Mouse (Mus musculus) intestine, postnatal 0 days (tissue): ENCODE data around the gene Tbx2. TPM values are rescaled to one million over a fixed set of nuclear protein-coding genes. Genes with fewer than 3 reads are reported as not detected.

Experiments used
- ATAC-seq: fragments of 200-750 bp; cut with Nextera tagmentation; 2 replicates; pipeline ENCODE4 v1.8.0; 2017; ENCODE audit warnings: mild to moderate bottlenecking, moderate TSS enrichment, moderate library complexity
- H3K27ac ChIP-seq: fragments of 300-500 bp; sonication (generic); 2 replicates; pipeline ENCODE4 v1.5.1; 2014; ENCODE audit warnings: mild to moderate bottlenecking, low read depth, low read length, moderate library complexity
- H3K27me3 ChIP-seq: fragments of 300-500 bp; sonication (generic); replicated peaks from 2 replicates; pipeline ENCODE4 v1.6.1; 2014; ENCODE audit warnings: low read length, mixed read lengths; ENCODE audit not compliant: control insufficient read depth, insufficient read depth
- H3K36me3 ChIP-seq: fragments of 300-500 bp; sonication (generic); 2 replicates; pipeline ENCODE4 v1.6.1; 2014; ENCODE audit warnings: mild to moderate bottlenecking, moderate library complexity; ENCODE audit not compliant: control insufficient read depth, insufficient read depth
- H3K4me1 ChIP-seq: fragments of 300-500 bp; sonication (generic); replicated peaks from 2 replicates; pipeline ENCODE4 v1.6.1; 2014; ENCODE audit warnings: antibody characterized with exemption, low read length, mixed read lengths; ENCODE audit not compliant: control insufficient read depth, insufficient read depth
- H3K4me2 ChIP-seq: fragments of 300-500 bp; sonication (generic); replicated peaks from 2 replicates; pipeline ENCODE4 v1.6.1; 2014; ENCODE audit warnings: low read depth, mild to moderate bottlenecking, moderate library complexity
- H3K4me3 ChIP-seq: fragments of 300-500 bp; sonication (generic); 2 replicates; pipeline ENCODE4 v1.5.1; 2014; ENCODE audit warnings: low read depth, low read length
- H3K9ac ChIP-seq: fragments of 300-500 bp; sonication (generic); 2 replicates; pipeline ENCODE4 v1.6.1; 2014; ENCODE audit warnings: mild to moderate bottlenecking, low read depth, low read length
- H3K9me3 ChIP-seq: fragments of 300-500 bp; sonication (generic); 2 replicates; pipeline ENCODE4 v1.6.1; 2016; ENCODE audit warnings: mixed run types; ENCODE audit not compliant: control insufficient read depth
- CTCF ChIP-seq: sonication (generic); IDR thresholded peaks from 2 replicates; pipeline ENCODE4 v1.5.1; 2016; ENCODE audit warnings: low read depth, mild to moderate bottlenecking, control low read depth, antibody characterized with exemption, moderate library complexity
- WGBS: fragments of 180-500 bp; shearing (Covaris S2); extraction: QIAGEN DNeasy Blood & Tissue Kit; methylation state at CpG from one replicate; pipeline ENCODE4 v1.1.7; 2014; 5-methylcytosine and 5-hydroxymethylcytosine counted together
- polyA plus RNA-seq: library from polyadenylated mRNA; unstranded; fragments of >200 nt; fragmentation: Nextera tagmentation; extraction: Ambion mirVana; gene quantifications from 2 replicates; pipeline ENCODE4 v1.2.1, GENCODE M21; 2015

Gene Tbx2
- polyA plus RNA-seq, 1 experiment from 2014 or later: 3.0 TPM

- Histone ChIP-seq H3K27me3 (no peaks in the 10 kb centered on the region), H3K9me3 (no peaks in the 10 kb centered on the region), H3K36me3 (no peaks in the 10 kb centered on the region), H3K9ac (no peak overlapping the region), H3K4me3 (no peak overlapping the region), H3K4me1 (no peaks in the 10 kb centered on the region), H3K27ac (no peak overlapping the region), H3K4me2 (no peak overlapping the region)
- no peak for ATAC-seq
- no peak for TF ChIP-seq CTCF
- 42% methylated on average over 6 of the region's 6 CpGs for whole genome bisulfite sequencing
These were observed 25.8 kb downstream of the Tbx2 start for GRCm38 (mm10) chr11:85857997-85858698.

GRCm38 (mm10) chr11:85864363-85864762 is 32.0 kb downstream of the Tbx2 start:
- ATAC-seq: no peak
- H3K9ac ChIP-seq: no peak overlapping the region
- TF ChIP-seq CTCF: peak; percentile 58
- H3K9me3 ChIP-seq: no peaks in the 10 kb centered on the region
- H3K27me3 ChIP-seq: no peaks in the 10 kb centered on the region
- H3K4me3 ChIP-seq: no peak overlapping the region
- no peak overlapping the region for H3K27ac ChIP-seq
- WGBS: 43% methylated on average over 7 of the region's 7 CpGs
- no peaks in the 10 kb centered on the region for H3K4me1 ChIP-seq
- H3K4me2 ChIP-seq: no peak overlapping the region
- H3K36me3 ChIP-seq: no peaks in the 10 kb centered on the region

DNA sequence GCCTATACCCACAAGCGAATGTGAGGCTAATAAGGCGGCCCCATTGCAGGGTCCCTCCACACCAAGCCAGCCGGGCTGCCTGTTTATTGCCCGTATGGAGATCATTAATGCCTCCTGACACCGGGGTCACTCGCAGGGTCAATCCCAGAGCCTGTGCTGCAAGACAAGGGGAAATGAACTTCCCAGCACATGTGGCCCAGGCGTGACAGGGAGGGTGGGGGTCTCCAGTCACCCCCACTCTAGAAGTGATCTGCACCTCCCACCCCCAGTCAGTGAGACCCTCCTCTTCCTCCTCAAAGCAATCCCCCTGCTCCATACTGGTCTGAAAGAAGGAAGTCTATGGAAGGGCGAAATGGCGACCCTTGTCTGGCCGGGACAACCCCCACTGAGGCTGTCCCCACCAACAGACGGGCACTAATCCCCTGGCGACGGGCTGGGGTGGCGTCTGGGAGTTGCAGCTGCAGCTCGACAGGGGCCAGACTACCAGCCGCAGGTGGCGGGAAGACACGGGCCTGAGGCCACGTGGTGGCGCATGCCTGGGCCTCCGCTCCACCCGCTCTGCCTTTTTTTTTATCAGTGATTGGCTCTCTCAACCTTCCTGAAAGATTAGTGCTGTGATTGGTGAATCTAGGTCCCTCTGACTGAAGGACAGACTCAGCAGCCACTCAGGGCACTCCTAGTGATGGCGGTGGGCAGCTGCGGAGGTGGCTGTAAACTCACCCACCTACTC is 43.9 kb downstream of the Tbx2 start:
- 0 out of 2 replicates have a peak, but pooled peaks cover 2% of the 10 kb centered on the region for H3K27me3 ChIP-seq
- no peak overlapping the region for H3K27ac ChIP-seq
- H3K4me1 ChIP-seq: no peaks in the 10 kb centered on the region
- no peaks in the 10 kb centered on the region for H3K9me3 ChIP-seq
- 69% methylated on average over 24 of the region's 24 CpGs for WGBS
- H3K36me3 ChIP-seq: no peaks in the 10 kb centered on the region
- TF ChIP-seq CTCF: no peak
- no peak for ATAC-seq
- no peak overlapping the region for H3K4me2 ChIP-seq
- no peak overlapping the region for H3K9ac ChIP-seq
- no peak overlapping the region for H3K4me3 ChIP-seq

GRCm38 (mm10) chr11:85884498-85884897 is 52.1 kb downstream of the Tbx2 start:
- no peak for TF ChIP-seq CTCF
- H3K4me1 ChIP-seq: no peaks in the 10 kb centered on the region
- H3K27ac ChIP-seq: no peak overlapping the region
- H3K36me3 ChIP-seq: no peaks in the 10 kb centered on the region
- no peak for ATAC-seq
- H3K9ac ChIP-seq: no peak overlapping the region
- WGBS: 81% methylated on average over 4 of the region's 4 CpGs
- peaks cover 63% of the 10 kb centered on the region for H3K27me3 ChIP-seq
- H3K9me3 ChIP-seq: no peaks in the 10 kb centered on the region
- no peak overlapping the region for H3K4me2 ChIP-seq
- no peak overlapping the region for H3K4me3 ChIP-seq

GRCm38 (mm10) chr11:85885665-85886428 is 53.5 kb downstream of the Tbx2 start, which contains the start of gene Tbx4:
Gene Tbx4, plus strand, starts transcription at chr11:85886422.
- no peaks in the 10 kb centered on the region for H3K4me1 ChIP-seq
- H3K27me3 ChIP-seq: peaks cover 76% of the 10 kb centered on the region
- H3K27ac ChIP-seq: no peak within 1 kb of the TSS
- ATAC-seq: no peak
- 43% methylated on average over 22 of the region's 28 CpGs for WGBS
- H3K36me3 ChIP-seq: no peaks in the 10 kb centered on the region
- no peak within 1 kb of the TSS for H3K4me3 ChIP-seq
- no peak for TF ChIP-seq CTCF
- no peak within 1 kb of the TSS for H3K9ac ChIP-seq
- H3K9me3 ChIP-seq: no peaks in the 10 kb centered on the region
- H3K4me2 ChIP-seq: no peak within 1 kb of the TSS

DNA sequence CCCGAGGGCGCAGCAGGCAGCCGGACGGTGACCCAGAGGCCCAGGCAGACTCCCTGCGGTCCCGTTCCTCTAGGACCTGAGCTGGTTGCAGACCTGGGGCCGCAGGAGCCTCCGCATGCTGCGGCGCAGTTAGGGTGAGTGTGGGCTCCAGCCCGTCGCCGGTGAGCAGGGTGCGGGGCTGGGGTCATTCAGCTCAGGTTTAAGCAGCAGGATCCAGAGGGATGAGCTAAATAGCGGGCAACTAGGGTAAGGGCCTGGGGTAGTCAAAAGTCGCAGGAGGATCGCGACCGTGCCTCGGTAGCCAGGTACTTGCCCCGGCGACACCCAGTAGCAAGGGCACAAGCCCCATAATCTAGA is 54.1 kb downstream of the Tbx2 start:
- H3K9ac ChIP-seq: no peak overlapping the region
- H3K9me3 ChIP-seq: no peaks in the 10 kb centered on the region
- ATAC-seq: no peak
- no peaks in the 10 kb centered on the region for H3K36me3 ChIP-seq
- 15% methylated on average over 22 of the region's 22 CpGs for WGBS
- H3K4me2 ChIP-seq: no peak overlapping the region
- H3K27ac ChIP-seq: no peak overlapping the region
- H3K4me3 ChIP-seq: no peak overlapping the region
- H3K4me1 ChIP-seq: no peaks in the 10 kb centered on the region
- peaks cover 78% of the 10 kb centered on the region for H3K27me3 ChIP-seq
- TF ChIP-seq CTCF: no peak
